Comparison of ENCODE assay signal across 26 mouse cellular contexts in the genomic region with DNA sequence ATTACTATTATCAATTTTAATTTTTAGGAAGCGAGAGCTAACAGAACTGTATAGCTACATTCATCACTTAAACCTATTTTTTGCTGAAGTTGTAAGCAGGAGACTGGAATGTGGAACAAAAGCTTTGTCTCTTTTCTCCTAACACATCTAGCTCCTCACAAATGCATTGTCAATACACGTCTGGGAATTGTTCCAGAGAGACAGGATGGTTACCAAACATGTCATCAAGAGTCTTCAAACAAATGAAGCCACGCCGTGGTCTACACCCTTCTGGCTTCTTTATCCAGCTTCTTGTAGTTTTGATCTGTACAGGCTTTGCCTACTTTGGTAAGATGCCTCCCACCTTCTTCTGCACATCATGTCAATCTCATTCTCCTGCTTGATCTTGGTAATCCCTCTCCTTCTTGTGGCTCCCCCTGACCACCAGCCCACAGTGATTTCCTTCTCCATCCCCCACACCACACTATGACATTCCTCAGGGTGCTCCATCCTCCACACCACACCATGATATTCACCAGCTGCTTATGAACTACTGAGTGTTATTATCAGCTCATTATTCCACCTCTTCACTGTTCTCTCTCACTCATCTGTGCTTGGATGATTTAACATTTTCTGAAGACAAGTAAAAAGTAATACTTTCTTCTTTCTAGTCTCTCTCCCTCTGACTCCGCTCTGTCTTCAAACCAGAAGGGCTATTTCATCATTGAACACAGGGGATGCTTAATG.
"Had no signal": no experiment of that assay in that cellular context is flagged by ENCODE, and none has a peak within 500 bp of the region (broad histone marks: within the 10 kb centered on the region; RNA-seq: fewer than 3 reads in every experiment).

No protein-coding gene starts in this region.

- H3K4me2 ChIP-seq: heart, embryonic 11.5 days; heart, embryonic 13.5 days; heart, embryonic 15.5 days; hindbrain, embryonic 13.5 days; hindbrain, embryonic 15.5 days; kidney, embryonic 15.5 days; limb, embryonic 13.5 days; limb, embryonic 15.5 days; liver, embryonic 12.5 days had no signal

- ATAC-seq: forebrain, embryonic 16.5 days; hindbrain, postnatal 0 days; intestine, embryonic 16.5 days; liver, embryonic 12.5 days had no signal

- H3K27me3 ChIP-seq: heart, embryonic 13.5 days; heart, embryonic 15.5 days; hindbrain, embryonic 13.5 days; hindbrain, embryonic 15.5 days; kidney, embryonic 15.5 days; limb, embryonic 13.5 days; limb, embryonic 15.5 days; liver, embryonic 12.5 days had no signal

- H3K9me3 ChIP-seq: heart, embryonic 13.5 days; heart, embryonic 15.5 days; hindbrain, embryonic 13.5 days; hindbrain, embryonic 15.5 days; kidney, embryonic 15.5 days; limb, embryonic 13.5 days; limb, embryonic 15.5 days; liver, embryonic 12.5 days had no signal

- DNase-seq: gastrocnemius, adult 2 months; gastrocnemius, postnatal 10 days; gastrocnemius, postnatal 25 days; heart, adult 2 months; heart, postnatal 14 days; heart, postnatal 36 days; kidney, adult 11 months; kidney, adult 2 months; kidney, adult 9 months; kidney, postnatal 14 days; kidney, postnatal 36 days; layer of hippocampus, postnatal 36 days; left cerebral cortex, postnatal 4 days had no signal

- H3K36me3 ChIP-seq: heart, embryonic 13.5 days; heart, embryonic 15.5 days; hindbrain, embryonic 13.5 days; hindbrain, embryonic 15.5 days; kidney, embryonic 15.5 days; limb, embryonic 13.5 days; limb, embryonic 15.5 days; liver, embryonic 12.5 days had no signal

- H3K27ac ChIP-seq: gastrocnemius, adult 2 months; heart, adult 2 months; heart, embryonic 13.5 days; heart, embryonic 15.5 days; hindbrain, embryonic 13.5 days; hindbrain, embryonic 15.5 days; hindbrain, postnatal 0 days; kidney, embryonic 15.5 days; kidney, postnatal 0 days; limb, embryonic 13.5 days; limb, embryonic 15.5 days; liver, embryonic 12.5 days had no signal

- H3K4me3 ChIP-seq: gastrocnemius, adult 2 months; heart, adult 2 months; heart, embryonic 13.5 days; heart, embryonic 15.5 days; hindbrain, embryonic 13.5 days; hindbrain, embryonic 15.5 days; kidney, embryonic 15.5 days; limb, embryonic 13.5 days; limb, embryonic 15.5 days; liver, embryonic 12.5 days had no signal

- H3K9ac ChIP-seq: heart, embryonic 13.5 days; heart, embryonic 15.5 days; hindbrain, embryonic 13.5 days; hindbrain, embryonic 15.5 days; kidney, embryonic 15.5 days; limb, embryonic 13.5 days; limb, embryonic 15.5 days; liver, embryonic 12.5 days had no signal

- H3K4me1 ChIP-seq: heart, embryonic 13.5 days; heart, embryonic 15.5 days; hindbrain, embryonic 13.5 days; hindbrain, embryonic 15.5 days; kidney, embryonic 15.5 days; limb, embryonic 13.5 days; limb, embryonic 15.5 days; liver, embryonic 12.5 days had no signal
